Mouse (Mus musculus) kidney, adult 9 months (tissue): ENCODE measurements around the gene Chrm5.

ENCODE experiments used
- DNase-seq: peaks from one replicate; pipeline ENCODE4 v3.0.0; 2022

The Chrm5 gene

GRCm38 (mm10) chr2:112480669-112481068, at the start of gene Chrm5:
Chrm5 (minus strand) TSS chr2:112480769.
- DNase-seq: no peak

DNA sequence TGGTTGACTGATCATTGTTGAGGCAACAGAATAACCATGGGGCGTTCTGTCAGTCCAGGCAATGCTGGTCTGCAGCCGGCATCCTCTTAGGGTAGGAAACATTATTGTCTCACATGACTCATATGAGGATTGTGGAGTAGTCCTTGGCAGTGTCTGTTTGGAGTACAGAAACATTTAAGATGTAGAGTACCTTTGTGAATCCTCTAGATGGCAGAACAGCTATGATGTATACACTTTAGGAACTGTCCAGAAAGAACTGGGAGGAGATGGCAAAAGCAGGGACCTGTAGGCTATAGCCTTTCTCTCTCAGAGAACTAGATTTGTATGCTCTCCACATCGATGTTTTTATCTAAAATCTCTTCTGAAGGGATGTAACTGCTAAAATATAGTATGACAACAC, 46.4 kb upstream of the Chrm5 start:
- no peak for DNase-seq

- DNase-seq: no peak
Observed at GRCm38 (mm10) chr2:112520526-112521482, 40.2 kb upstream of the Chrm5 start.

- no peak for DNase-seq
Observed at GRCm38 (mm10) chr2:112518541-112518940, 38.0 kb upstream of the Chrm5 start.

- no peak for DNase-seq
Observed at GRCm38 (mm10) chr2:112517218-112517617, 36.6 kb upstream of the Chrm5 start.

DNA sequence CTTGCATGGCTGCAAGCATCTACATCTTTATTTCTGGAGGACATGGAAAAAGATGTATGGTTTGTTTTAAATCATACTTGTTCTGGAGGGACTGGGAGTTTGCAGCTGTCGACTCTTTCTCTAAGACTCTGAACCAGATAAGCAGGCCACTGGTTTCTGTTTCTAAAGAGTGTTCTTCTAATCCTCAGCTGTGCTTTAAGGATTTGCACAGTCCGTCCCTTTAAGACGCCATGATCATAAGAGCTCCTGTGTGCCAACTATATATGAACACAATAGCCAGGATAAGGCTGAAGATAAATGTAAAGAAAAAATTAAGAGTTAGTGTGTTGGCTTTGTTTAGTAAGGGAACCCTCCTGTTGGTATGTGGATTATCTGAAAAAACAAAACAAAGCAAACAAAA, 36.2 kb upstream of the Chrm5 start:
- DNase-seq: no peak

DNA sequence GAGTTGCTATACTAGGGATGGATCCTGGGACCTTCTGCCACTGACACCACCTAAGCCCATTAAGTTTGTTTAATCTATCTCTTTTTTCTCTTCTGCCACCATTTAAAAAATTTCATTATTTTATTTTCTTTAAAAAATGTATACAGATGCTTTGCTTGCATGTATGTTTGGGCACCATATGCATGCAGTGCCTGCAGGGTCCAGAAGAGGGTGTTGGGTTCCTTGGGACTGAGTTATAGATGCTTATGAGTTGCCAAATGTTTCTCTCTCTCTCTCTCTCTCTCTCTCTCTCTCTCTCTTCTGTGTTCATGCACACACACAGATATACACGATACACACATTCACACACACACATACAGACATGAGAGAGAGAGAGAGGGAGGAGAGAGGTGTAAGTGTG, 32.5 kb upstream of the Chrm5 start:
- no peak for DNase-seq

- no peak for DNase-seq
Observed at GRCm38 (mm10) chr2:112510140-112510539, 29.6 kb upstream of the Chrm5 start.

DNA sequence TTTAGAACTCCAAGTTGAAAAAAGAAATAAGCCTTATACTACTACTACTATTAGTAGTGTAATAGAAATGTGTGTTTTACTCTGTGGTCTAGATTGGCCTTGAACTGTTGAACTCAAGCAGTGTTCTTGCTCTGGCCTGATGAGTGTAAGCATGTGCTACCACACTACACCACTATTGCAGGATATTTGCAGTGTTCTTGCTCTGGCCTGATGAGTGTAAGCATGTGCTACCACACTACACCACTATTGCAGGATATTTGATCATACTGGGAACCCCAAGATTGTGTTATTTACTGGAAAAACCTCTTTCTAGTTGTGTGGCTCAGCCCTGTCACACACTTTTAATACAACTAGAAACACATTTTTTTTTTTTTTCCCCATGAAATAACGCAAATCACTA, 26.9 kb upstream of the Chrm5 start:
- DNase-seq: no peak

DNA sequence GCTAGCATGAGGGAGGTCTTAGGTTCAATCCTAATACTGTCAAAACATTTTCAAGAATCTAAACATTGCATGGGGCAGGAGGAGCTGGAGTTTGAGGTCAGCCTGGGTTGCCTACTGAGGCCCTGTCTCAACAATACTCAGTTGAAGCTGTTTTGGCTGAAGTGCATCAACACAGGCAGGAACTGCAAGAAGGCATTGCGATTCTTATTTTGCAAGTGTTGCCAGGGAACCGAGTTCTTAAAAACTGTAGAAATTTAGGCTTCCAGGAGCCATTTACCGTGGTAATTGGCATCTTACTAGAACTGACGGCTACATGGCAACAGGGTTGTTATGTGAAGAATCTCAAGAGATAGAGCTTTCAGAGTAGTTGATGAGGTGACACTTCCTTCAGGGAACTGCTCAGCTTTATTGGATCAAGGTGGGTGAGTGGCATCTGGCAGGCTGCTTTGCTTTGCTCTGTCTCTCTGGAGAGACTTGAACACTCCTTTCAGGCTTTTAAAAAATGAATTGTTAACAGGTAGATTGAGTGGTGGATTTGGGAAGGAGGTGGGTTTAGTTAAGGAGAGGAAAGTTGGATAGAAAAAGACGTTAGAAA, 26.4 kb upstream of the Chrm5 start:
- DNase-seq: no peak

DNA sequence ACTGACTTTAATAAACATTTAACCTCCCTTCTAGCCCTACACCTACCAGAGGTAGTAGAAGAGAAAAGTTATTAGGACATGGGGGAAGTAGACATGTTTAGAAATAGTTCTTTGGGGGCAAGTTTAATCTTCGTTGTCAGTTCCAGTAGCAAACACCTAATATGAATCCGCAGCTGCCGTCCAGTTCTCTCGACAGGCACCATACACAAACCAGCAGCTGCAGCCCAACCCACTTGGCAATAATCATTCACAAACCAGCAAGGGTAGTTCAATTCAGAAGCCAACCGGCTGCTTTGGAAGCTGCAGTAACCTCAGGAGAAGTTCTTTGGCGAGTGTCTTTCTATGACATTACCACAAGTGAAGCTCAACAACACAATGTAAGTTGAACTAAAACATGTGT, 23.4 kb upstream of the Chrm5 start:
- no peak for DNase-seq

GRCm38 (mm10) chr2:112501209-112501608, 20.6 kb upstream of the Chrm5 start:
- DNase-seq: peak; percentile 82

GRCm38 (mm10) chr2:112497851-112498250, 17.3 kb upstream of the Chrm5 start:
- peak; percentile 27 for DNase-seq

DNA sequence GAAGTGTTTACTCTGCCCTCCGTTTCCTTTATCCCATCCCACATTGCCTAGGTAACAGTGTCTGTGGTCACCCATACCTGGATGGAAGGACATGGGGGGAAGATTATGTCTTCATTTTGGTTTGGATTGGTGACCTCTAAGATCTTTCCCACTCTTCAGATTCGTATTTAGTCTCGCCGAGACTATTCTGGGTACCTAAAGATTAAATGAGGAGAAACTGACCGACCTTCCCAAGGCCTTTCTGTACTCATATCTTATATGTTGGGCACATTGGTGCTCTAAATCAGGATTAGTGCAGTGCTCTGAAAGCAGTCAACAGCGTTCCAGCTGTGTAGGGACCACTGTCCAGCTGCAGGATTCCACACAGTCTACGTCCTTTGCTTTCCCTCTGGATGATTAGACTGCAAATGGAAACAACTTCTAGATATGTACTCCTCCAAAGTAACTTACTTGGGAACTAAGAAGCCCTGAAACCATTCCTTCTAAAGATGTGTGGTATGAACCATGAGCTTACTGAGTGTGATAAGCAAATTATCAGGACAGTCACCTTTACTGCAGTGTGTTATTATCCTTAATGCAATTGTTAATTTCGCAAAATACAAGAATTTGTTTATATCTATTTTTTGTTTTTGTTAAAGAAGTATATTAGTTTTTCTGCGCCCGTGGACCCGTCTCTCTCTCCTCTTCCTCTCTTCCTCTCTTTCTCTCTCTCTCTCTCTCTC, 13.1 kb upstream of the Chrm5 start:
- no peak for DNase-seq

DNA sequence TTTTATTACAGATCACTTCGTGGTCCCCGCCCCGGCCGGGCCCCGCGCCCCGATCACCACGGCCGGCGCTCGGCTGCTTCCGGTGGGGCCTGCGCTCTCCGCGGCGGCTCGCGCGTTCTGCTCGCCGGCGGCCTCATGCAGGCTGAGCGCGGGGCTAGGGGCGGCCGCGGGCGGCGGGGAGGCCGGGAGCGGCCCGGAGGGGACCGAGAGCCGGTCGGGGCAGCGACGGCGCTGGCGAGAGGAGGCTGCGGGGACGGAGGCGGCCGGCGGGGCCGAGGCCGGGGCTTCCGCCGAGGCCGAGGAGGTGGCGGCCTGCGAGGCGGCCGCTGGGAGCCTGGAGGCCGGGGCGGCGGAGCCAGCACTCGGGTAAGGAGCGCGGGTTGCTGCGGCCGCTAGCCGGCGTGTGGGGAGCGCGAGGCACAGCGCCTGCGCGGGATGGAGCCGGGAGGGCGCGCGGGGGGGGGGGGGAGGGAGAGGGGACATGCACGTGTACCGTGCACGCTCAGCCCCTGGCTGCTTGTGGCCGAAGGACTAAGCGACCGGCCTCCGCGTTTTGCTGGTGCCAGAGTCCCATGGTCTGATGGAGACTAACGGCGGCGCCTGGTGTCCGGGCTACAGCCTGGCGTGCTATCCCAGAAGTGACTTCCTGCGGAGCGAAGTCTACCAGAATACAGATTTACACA, 12.4 kb upstream of the Chrm5 start, which contains the start of gene Aven:
TSS of gene Aven (plus strand) at position 109 of the 683 bp plus-strand sequence.
- DNase-seq: peak; percentile 83

DNA sequence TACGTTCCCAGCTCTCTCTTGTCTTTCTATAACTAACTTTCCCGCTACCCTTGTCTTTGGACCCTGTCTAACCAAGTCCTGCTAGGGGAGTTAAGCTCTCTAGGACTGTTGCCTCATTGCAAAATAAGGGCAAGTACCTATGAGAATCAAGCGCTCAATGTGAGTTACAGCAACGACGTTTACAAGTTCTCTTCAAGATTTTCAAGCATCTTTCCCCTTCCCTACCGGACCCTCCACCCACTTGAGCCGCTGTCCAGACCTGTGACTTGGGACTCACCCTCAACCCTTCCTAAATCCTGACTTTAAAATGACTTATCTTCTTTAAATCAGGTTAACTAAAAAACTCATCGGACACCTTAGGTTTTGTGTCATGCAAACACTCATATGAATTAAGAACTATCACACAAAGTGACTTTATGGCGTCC, 11.9 kb upstream of the Chrm5 start:
- DNase-seq: peak; percentile 42

DNA sequence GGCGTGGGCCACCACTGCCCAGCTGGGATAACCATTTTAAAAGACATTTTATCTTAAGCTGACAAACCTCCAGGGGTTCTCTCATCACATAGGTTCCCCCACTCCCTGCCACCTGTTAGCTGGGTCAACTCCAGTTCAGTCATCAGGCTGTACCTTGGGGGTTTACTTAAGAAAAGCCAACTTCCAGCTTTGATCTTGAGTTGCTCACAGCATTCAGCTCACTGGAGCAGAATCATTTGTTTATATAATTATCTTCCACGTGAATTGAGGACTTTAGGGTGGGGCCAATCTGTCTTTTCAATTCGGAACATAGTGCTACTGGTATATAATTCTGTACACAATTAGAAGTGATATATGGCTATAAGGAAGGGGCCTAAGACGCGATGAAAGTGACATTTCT, 11.1 kb upstream of the Chrm5 start:
- DNase-seq: no peak

- DNase-seq: no peak
Observed at GRCm38 (mm10) chr2:112490483-112491196, 10.1 kb upstream of the Chrm5 start.

DNA sequence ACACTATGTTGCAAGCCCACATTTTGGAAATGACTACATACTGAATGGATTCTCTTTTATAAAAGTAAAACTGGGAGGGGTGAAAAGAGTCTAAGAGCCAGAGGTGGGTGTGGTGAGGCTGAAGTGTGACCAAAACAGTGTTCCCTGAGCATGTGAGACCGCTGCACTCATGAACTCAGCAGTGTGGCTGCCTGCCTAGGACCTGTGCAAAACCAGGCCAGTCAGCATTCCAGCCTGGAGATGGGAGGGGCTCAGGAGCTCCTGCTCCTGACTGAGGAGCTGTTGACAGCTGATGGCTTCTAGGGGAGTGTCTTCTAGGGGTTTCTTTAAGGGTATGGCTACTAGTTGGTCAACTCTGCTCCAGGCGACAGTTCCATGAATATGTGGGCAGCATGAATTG, 4.3 kb upstream of the Chrm5 start:
- DNase-seq: no peak

- DNase-seq: no peak
Observed at GRCm38 (mm10) chr2:112483334-112483651, 2.7 kb upstream of the Chrm5 start.

DNA sequence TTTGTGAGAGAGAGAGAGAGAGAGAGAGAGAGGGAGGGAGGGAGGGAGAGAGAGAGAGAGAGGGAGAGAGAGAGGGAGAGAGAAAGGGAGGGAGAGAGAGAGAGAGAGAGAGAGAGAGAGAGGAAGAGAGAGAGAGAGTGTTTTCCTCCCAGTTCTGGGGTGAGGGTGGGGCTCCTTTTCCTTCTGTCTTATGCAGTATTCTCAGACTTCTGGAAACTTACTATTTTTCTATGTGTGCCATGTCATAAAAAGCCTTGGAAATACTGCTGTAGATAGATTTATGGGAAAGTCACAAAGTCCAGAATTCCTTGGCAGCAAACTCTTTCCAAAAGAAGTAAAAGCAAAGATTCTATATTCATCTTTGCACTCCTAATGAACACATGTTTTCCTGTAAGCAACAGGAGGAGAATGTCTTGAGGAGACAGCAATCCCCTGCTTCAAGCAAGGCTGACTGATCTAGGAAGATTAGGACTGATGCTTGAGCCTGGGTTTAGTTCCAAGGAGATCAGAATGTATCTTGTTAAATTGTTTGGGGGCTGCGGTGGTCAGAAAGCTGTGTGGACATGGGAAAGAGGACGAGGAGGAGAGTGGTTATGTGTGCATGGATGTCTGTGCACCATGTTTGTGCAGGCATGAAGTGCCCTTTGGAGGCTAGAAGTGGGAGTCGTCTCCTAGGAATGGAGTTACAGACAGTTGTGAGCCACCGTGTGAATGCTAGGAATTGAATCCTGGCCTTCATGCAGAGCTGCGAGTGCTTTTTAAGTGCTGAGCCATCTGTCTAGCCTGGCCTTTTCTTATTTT, 2.2 kb upstream of the Chrm5 start:
- DNase-seq: no peak

DNA sequence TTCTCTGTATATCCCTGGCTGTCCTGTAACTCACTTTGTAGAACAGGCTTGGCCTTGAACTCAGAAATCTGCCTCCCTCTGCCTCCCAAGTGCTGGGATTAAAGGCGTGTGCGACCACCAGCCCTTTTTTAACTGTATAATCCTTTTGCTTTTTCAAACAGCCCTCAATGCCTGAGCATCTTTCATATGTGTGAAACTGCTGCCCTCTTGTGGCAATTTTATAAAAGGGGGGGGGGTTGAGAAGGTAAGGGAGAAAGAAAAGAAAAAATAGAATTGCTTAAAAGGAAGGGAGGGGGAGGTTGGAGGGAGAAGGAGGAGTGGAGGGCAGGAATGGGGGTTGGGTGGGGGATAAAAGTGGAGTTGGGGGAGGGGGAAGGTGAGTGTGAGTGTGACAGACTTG, 995 bp upstream of the Chrm5 start:
- peak; percentile 34 for DNase-seq
